Mouse (Mus musculus) MEL-GATA-1-ER (cell line): ENCODE results near the gene Gnptg.
A peak's percentile ranks its signal among the peaks of the same experiment; 100 is the strongest.

Source experiments
- DNase-seq: peaks from one replicate; pipeline ENCODE4 v3.0.0-alpha.2; 2012; ENCODE audit warnings: low read depth; ENCODE audit errors: extremely low read depth

Gnptg gene

DNA sequence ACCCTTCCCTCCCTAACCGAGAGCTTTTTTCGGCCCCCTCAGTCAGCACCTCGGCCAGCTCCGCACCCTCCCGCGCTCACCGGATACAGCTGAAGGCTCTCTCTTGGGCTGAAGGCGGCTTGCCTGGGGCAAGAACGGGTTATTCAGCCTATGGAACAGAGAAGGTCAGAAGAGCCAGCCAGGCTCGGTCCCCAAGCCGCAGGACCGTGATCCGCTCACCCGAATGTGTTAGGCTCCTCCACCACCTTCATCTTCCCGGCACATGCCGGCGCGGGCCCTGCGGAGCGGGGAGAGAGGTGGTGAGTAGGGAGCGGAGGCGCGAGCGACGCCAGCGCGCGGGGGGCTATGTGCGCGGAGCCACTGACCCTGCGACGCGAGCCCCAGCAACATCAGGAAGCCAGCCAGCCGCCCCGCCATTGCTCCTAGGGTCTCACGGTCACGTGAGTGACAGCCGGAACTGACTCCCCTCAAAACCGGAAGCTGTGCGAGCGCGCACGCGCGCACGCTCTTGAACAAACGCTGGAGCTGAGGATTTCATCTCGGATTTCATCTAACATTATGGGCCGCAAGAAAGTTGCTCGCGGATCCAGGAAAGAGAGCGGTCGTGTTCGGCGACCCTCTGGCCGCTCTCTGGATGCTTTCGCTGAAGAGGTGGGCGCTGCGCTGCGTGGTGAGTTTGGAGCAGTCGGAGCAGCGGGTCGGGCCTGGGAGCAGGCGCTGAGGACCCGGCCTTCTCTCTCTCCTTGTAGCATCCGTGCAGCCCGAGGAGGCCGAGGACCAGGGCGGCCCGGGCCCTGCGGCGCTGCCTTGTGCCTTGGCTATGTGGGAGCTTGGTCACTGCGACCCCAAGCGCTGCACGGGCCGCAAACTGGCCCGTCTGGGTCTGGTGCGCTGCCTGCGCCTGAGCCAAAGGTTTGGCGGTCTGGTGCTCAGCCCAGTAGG, at the start of gene Gnptg, which contains the start of gene Tsr3:
Gene Gnptg (minus strand): TSS at position 430 of the 942 bp plus-strand sequence.
Gene Tsr3 (plus strand): TSS at position 476 of the 942 bp plus-strand sequence.
- DNase-seq = peak; percentile 85

DNA sequence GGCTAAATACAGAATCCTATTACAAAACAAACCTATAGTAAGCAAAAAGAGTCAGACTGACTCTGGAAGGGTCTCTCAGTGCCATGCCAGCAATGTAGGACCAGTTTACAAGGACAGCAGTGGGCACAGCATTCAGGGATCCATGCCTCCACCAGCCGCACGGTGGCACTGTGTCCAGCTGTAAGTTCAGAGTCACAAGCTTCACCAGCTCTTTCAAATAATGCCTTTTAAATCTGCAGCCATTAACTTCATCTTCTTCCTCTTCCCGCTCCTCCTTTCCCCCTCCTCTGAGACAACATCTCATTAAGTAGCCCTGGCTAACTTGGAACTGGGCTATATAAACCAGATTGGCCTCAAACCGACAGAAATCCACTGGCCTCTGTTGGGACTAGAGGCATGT, 48.9 kb upstream of the Gnptg start:
- no peak for DNase-seq

DNA sequence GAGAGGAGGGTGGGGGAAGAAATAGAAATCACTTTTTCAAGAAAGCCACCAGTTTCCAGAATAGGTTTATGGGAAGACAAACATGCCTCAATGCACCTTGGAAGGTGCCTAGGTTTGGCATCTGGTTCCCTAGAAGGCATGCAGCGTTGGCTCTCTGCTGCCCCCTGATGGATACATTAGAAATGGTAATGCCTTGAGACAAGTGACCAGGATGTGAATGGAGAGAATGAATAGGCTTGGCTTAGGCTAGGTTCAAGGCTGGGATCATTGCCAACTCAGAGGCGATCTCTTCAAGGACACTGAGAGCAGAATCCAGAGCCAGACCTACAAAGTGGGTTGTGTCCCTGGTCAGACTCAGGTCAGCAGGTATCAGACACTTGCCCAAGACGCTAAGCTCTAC, 45.1 kb upstream of the Gnptg start:
- DNase-seq = peak; percentile 50

DNA sequence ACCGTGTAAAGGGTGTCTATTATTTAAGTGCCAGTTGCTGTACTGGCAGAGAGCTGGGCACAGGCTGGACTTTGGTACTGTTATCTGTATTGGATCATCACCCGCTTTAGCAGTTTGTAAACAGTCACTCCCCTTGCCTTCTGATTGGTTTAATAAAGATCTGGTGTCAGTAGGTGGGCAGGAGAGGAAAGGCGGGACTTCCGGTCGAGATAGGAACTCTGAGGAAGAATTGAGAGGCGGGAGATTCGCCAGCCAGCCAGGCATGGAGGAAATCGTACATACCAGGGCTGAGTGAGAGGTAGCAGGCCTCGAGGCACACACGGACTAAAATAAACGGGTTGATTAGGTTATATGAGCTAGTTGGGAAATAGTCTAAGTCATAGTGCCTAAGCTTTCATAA, 42.2 kb upstream of the Gnptg start:
- peak; percentile 74 for DNase-seq

DNA sequence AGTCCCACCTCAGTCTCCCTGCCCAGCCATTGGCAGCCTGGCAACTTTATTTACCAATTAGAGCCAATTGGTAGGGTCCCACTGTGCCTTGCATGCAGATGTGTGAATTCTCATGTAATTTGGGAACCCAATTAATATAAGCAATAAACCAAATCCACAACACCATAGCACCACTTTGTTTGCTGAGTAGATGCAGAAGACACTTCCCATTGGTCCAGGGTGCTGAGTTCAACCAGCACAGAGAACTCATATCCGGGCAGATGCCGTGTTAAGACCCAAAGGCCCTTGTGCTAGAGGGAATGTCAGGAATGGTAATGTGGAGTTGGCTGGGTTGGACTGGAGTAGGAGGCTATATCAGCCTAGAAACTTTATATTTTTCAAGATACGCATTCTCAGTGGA, 35.9 kb upstream of the Gnptg start:
- DNase-seq = no peak

DNA sequence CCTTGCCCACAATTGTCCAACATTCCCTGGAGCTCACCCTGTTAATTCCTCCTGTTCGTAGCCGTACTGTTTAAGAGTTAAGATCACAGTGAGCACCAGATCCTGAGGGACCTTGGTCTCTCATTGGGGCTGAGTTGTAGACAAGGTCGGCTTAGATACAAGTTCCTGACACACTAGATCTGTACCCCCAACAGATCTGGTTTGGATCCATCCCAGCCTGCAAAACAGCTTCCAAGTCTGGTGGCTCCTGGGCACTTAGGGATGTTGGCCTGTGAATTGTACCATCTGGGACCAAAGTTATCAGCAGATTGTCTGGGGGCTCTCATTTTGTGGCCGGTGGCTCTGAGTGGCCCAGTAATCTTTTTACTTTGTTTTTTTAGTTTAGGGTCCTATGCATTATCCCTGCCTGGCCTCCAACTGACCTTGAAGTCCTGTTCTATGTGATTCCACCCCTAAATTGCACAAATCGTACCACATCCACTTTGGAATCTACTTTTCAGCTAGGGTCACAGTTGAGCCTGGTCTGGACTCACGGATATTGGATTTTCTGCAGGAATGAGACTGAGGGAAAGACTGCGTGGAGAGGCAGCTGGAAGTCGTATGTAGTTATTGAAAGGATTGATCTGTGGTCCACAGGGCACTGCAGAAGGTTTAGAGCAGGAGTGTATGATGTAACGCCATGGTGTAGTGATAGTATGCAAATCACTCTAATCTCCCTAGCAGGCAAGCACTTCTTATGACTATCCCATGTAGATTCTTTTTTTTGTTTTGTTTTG, 34.8 kb upstream of the Gnptg start, which contains the start of gene Ube2i:
Gene Ube2i (minus strand): TSS at position 52 of the 776 bp plus-strand sequence.
- no peak for DNase-seq

DNA sequence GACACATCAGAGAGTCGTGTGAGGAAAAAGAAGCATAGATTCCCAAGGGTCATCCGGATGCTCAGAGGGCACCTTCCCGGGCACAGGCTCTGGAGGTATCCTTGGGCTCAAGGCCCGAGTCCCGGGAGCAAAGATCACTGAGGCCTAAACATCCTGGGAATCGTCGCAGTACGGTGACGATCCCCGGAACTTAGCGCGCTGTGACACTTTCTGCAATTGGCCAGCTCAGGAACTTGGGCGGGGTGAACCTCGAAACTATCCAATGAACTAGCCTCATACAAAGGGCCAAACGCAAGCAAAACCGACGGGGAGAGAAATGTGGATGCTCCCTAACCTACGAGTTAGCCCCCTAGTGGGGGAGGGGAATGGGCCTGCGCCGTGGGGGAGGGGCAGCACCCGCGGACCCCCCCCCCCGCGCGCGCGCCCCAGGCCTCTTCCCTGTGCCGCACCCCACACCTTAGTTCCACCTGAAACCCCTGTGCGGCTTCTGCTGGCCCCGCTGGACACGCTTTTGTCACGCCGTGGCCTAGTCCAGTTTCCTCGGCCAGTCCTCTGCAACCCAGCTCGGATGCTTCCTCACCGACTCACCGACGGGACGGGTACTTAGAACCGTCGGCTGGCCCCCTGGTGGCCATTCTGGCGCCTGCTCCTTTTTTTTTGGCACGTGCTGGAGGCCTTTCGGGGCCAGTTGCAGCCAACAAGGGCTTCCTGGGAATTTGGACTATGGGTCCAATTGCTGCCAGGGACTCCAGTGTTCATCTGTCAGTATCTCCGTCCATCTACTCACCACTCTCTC, 34.0 kb upstream of the Gnptg start:
- DNase-seq = peak; percentile 98

DNA sequence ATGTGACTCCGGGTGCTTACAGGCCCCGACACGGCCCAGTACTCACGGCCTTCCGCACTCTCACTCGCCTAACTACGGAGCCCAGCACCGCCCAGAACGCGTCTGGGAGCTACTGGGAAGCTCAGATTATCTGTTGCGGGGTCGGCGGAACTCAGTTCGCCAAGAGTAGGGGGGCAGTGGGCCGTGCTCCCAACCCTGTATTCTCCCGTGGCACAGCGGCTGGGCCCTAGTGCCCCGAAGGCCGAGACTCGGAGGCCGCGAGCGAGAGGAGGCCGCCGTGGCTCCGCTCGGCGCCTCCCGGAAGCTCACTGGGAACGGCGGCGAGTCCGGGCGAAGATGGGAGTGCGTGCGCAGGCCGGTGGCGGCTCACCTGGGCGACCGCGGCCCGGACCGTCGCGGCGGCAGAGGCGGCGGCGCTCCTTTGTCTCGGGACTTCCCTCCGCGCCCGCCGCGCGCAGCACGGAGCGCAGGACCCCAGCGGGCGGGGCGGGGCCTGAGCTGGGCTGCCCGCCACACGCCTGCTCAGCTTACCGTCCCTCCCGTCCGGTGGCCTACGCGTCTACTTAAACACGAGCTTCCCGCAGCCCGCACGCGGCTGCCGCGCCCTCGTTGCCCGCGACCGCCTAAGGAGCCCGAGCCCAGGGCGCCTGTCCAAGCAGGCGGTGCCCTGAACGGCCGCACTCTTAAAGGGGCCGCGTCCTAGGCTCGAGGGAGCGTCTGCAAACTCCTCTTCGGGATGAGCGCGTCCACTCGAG, 33.2 kb upstream of the Gnptg start:
- no peak for DNase-seq

DNA sequence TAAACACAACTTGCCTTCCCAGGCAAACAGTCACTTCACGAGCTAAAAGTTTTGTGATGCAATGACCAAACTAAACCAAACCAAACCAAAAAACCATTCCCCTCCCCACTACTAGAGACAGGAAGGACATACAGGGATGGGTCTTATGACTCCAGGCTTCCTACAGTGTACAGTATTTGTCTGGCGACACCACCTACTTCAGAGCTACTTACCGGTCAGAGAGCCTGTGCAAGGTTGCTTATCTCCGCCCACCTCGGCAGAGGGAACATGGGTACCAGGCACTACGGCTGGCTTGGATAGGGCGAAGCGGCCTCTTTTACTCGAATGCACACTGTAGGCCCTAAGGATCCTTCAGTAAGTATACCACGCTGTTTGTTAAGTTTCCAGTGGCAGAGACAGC, 32.4 kb upstream of the Gnptg start:
- no peak for DNase-seq

DNA sequence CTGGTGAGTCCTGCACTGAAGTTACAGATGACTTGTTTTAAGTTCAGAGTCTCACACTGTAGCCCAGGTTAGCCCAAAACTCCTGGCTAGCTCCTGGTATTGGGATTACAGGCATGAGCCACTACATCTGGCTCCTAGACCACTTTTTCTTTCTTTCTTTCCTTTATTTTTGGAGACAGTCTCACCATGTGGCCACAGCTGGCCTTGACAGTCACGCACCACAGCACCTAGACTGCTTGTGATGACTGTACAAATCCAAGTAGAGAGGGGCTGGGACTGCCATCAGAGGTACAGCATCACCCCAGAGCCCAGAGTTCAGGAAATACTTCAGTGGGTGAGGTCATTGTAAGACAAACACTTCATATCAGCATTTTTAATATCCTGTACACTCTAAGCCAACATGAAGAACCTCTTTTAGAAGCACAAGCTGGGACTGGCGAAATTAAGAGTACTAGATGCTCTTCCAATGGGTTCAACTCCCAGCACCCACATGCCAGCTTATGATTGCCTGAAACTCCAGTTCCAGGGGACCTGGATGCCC, 30.9 kb upstream of the Gnptg start:
- no peak for DNase-seq

DNA sequence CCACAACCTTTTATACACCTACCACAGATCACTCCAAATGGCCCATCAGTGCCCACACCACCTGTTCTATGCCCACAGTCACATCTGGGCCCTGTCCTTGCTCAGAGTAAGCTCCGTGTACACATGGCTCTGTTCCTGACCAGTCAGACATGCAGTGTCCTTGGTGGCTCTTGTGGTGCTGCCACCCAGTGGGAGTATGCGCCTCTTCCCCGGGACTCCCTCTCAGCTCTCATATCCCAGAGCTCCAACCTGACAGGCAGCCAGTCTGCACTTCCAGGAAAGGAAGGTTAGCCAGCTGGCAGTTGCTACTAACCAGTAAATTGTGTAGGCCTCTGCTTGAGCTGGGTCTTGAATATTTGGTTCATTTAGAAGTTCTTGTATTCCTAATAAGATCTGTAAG, 24.5 kb upstream of the Gnptg start:
- DNase-seq = no peak

DNA sequence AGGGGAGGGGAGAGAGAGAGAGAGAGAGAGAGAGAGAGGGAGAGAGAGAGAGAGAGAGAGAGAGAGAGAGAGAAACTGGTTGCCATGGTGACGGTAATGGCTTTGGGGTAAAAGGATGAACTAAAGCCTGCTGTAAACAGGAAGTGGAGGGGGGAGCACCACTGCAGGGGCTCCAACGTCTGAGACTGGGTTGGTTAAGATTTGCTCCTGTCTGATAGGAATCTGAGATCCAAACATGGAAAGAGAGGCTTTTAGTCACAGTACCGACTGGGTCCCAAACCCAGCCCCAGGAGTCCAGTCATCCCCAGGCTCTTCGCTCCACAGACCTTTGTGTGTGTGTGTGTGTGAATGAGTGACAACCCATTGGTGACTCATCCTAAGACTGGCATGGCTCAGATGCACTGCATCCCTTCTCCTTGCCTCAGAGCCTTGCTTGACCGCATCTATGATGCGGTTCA, 17.9 kb upstream of the Gnptg start:
- DNase-seq = no peak

DNA sequence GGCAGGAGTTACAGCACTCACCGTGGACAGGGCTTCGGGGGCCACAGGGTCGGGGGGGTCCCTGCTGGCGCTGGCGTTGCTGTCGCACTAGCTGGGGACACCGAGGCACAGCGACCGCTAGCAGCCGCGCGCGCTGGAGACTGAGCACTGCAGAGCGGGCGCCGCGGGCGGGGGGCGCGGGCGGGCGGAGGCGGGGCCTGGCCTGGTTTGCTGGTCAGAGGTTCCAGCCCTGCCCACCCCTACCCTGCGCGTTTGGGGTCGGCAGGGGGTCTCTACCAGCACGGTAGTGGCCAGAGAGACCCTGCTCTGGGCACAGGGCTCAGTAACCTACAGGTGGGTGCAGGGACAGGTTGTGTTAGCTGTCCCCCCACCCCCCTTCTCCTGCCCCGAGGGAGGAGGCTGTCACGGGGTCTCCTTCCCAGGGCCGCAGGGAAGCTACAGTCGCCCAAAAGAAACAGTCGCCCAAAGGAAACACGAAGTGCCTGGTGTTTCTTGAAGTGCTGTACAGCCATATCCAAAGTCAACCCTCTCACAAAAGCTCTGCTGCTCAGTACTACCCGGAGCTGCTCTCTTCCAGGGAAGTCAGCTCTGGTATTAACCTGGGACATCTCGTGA, 16.3 kb upstream of the Gnptg start, which contains the start of gene Baiap3:
Gene Baiap3 (minus strand): TSS at position 225 of the 615 bp plus-strand sequence.
- DNase-seq = no peak

DNA sequence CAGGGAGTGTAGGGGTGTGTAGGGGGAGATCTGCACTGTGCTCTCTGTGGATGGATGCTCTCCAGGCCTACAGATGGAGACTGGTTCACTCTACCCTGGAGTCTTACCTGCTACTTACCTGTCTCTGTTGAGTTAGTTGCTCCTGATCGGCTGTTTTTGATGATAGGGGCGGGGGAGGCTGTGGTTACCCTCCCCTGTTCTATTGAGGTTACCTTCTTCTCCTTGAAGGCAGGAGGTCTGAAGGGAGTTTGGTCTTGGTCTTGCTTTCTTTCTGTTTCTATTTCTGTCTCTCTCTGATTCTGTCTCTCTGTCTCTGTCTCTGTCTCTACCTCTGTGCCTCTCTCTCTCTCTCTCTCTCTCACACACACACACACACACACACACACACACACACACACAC, 15.2 kb upstream of the Gnptg start:
- no peak for DNase-seq

DNA sequence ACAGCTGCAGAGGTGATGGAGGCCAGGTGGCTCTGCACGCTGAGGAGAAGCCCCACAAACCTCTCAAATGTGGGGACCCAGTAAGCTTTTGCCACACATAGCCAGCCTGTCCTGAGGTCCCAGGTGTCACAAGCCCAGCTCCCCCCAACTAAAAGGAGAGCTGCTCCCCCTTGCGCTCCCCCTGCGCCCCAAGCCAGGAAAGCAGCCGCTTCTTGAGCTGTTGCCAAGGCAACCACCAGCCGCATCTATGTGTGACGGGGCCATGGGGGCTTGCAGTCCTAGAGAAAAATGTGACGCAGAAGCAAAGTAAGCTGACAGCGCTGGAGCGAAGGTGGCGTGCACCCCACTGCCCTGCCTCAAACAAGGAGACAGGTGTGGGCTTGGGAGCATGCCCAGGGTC, 13.8 kb upstream of the Gnptg start:
- DNase-seq = no peak

DNA sequence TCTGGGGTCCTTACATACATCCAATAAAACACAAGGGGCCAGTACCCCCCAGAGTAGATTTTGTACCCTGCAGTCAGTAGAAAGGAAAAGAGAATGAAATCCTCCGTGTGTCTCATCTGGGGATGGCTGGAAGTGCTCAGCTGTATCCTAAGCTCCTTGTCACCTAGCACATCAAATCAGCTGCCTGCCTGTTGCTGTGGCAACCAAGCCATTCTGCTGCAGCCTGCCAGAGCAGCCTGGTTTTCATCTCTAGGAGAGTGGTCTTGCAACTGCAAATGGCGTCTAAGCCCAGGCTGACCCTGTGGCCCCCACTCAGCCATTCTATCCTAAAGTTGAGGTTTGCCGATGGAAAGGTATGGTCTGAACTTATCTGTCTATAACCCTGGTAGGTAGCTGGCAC, 12.7 kb upstream of the Gnptg start:
- DNase-seq = no peak

DNA sequence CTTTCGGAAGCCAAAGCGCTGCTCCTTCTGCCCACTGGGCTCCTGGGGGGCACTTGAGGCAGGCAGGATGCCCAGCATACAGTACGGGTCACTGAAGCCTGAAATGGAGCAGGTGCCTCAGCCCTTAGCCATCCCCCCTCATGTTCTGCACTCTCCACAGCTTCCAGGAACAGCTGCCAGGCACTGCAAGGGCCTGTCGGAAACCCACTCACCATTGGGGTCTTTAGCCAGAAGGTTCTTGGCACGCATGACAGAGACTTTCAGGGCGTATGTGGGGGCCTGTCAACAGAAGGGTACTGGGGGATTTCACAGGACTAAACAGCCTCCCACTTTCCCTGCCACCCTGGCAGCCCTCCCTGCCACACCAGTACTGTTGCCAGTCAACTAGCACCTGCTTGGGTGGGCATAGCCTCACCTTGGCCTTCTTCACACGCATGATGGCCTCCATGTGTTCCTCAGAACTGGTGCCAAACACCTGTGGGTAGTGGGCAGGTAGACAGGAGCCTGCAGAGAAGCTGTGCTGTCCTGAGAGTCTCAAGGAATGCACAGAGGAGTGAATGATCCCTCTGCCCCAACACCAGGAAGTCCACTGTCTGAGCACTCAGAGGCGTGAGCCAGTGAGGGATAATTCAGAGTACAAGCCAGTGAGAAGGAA, 10.4 kb upstream of the Gnptg start:
- DNase-seq = no peak

DNA sequence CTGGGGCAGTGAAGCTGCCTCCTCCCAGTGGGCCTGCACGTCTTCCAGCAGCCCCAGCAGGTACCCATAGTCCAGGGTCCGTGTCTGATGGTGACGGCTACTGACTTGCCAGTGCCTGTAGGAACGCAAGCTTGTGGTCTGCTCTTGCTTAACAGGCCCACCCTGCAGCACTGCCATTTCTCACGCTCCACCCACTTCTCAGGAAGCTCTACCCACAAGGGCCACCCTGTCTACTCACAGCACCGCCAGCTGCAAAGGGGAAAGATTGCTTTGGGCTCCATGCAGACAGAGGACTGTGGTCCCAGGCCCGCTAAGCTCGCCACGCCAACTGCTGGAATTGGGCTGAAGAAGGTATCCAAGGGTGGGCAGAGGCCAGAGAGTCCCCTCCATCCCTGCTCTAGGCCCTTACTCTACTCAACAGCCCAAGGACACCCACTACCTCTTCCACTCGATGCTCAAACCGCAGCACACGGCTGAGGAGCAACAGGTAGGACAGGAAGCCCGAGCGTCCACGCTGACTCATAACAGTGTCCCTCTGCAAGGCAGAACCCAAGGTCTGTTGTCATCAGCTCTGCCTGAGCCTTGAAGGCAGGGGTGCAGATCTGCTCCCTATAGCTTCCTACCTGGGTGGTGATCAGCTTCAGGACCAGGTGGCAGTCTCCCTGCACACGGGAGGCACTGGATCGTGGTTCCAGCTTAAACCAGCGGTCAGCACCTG, 8.3 kb upstream of the Gnptg start:
- no peak for DNase-seq

DNA sequence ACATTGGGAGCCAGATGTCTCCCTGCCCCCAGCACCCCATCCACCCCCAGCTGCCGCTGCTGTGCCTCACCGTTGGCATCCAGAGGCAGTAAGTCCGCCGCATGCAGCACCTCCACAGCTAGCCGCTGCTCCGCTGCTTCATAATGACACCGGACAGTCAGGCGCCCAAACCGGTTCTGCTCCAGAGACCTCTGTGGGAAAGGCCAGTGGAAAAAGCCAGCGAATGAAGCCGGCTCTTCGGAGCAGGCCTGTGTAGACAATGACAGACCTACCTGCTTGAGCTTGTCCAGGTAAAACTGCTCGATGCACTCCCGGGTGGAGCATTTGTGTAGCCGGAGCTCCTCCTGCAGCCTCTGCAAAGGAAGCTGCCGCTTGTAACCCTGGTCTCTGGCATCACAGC, 4.3 kb upstream of the Gnptg start:
- DNase-seq = no peak
